Mouse (Mus musculus): Measurements from ENCODE around the gene Maco1.

Maco1 gene

DNA sequence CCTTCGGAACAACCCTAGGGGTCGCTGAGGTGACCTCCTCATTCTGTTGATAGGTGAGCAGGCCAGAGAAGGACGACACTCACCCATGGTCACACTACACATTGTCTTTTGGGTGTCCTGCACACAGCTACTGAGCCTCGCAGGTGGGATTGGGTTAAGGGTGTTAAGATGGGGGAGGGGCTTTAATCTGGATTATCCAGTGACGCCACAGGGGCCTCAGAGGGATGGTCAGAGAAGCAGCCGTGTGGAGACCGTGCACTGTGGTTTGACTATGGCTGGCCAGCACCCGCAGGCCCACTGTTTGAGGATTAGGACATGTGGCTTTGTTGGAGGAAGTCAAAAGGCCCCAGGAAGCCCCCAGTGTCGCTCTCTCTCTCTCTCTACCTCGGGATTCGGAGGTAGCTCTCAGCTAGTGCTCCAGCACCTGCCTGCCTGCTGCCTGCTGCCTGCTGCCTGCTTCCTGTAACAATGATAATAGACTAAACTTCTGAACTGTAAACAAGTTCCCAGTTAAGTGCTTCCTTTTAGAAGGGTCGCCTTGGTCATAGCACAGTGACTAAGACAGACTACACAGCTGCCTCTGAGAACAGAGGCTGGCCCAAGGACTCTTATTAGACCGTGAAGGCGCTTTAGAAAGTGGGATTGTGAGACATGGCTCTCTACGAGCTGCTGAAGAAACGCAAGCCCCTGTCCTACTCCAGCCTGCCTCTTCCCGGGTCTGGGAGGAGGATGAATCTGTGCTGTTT is 99.5 kb downstream of the Maco1 start:
- in situ Hi-C loops (cut with MboI, MseI): no loop called here

DNA sequence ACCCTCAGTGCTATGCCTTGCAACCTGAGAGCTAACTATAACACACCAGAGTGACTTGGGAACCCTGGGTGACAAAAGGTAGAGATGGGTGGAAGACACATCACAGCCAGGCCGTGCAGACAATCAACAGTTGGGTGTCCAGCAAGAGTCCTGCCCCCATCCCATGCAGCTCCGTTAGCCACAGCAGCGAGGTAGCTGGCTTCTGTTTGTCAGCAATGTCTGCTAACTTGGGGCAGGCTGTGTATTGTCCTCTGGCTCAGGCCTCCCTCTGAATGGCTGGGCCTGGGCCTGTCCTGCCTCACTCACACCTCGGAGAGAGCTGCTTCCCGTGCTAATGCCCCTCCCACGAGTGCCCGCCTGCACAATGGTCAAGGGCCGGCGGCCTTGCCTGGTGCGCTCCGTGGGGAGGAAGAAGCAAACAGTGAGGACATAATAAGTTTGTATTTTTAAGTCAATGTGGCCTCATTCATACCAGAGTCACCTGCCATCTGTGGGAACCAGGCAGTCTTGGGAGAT is 100.2 kb downstream of the Maco1 start:
- in situ Hi-C loops (cut with MboI, MseI): no loop called here

Data from T-helper 17 cell (primary cell).